Mouse (Mus musculus) forebrain, postnatal 0 days (tissue): ENCODE data around the gene Procr. TPM values are rescaled to one million over a fixed set of nuclear protein-coding genes. Genes with fewer than 3 reads are reported as not detected.

Experiments
- ATAC-seq: fragments of 200-750 bp; cut with Nextera tagmentation; 2 replicates; pipeline ENCODE4 v1.8.0; 2017; ENCODE audit warnings: mild to moderate bottlenecking, moderate library complexity
- DNase-seq: peaks from one replicate; pipeline ENCODE4 v3.0.0-alpha.2; 2015
- H3K27ac ChIP-seq: fragments of 300-500 bp; sonication (generic); 2 replicates; pipeline ENCODE4 v1.5.1; 2014; ENCODE audit warnings: low read depth, mild to moderate bottlenecking, antibody characterized with exemption, low read length, moderate library complexity, mixed read lengths
- H3K27me3 ChIP-seq: fragments of 300-500 bp; sonication (generic); 2 replicates; pipeline ENCODE4 v1.6.1; 2014; ENCODE audit warnings: mild to moderate bottlenecking, low read length, mixed read lengths; ENCODE audit not compliant: insufficient read depth
- H3K36me3 ChIP-seq: fragments of 300-500 bp; sonication (generic); 2 replicates; pipeline ENCODE4 v1.6.1; 2014; ENCODE audit warnings: mild to moderate bottlenecking, moderate library complexity; ENCODE audit not compliant: insufficient read depth
- H3K4me1 ChIP-seq: fragments of 300-500 bp; sonication (generic); 2 replicates; pipeline ENCODE4 v1.6.1; 2014; ENCODE audit warnings: antibody characterized with exemption; ENCODE audit not compliant: insufficient read depth
- H3K4me2 ChIP-seq: fragments of 300-500 bp; sonication (generic); 2 replicates; pipeline ENCODE4 v1.6.1; 2014; ENCODE audit warnings: low read depth, mild to moderate bottlenecking, moderate library complexity
- H3K4me3 ChIP-seq: fragments of 300-500 bp; sonication (generic); 2 replicates; pipeline ENCODE4 v1.5.1; 2014; ENCODE audit warnings: low read depth, low read length, mixed read lengths
- H3K9ac ChIP-seq: fragments of 300-500 bp; sonication (generic); 2 replicates; pipeline ENCODE4 v1.6.1; 2014; ENCODE audit warnings: mild to moderate bottlenecking
- H3K9me3 ChIP-seq: fragments of 300-500 bp; sonication (generic); 2 replicates; pipeline ENCODE4 v1.6.1; 2016; ENCODE audit warnings: low read length
- CTCF ChIP-seq: sonication (generic); IDR thresholded peaks from 2 replicates; pipeline ENCODE4 v1.5.1; 2016; ENCODE audit warnings: antibody characterized with exemption, control low read depth, low read depth
- WGBS: fragments of 180-500 bp; shearing (Covaris S2); extraction: QIAGEN DNeasy Blood & Tissue Kit; methylation state at CpG from one replicate; pipeline ENCODE4 v1.1.7; 2014; 5-methylcytosine and 5-hydroxymethylcytosine counted together
- polyA plus RNA-seq: library from polyadenylated mRNA; unstranded; fragments of >200 nt; fragmentation: Nextera tagmentation; extraction: Ambion mirVana; gene quantifications from 2 replicates; pipeline ENCODE4 v1.2.1, GENCODE M21; 2015
- total RNA-seq: library from RNA; depleted of rRNA; stranded (reverse); fragments of >200 nt; gene quantifications from 2 replicates; pipeline ENCODE4 v1.2.3, GENCODE M21; 2014

Gene Procr
- total and polyA plus RNA-seq, 2 experiments from 2014 or later, result 1.6 to 1.9 TPM

GRCm38 (mm10) chr2:155720585-155720984 lies 30.3 kb upstream of the Procr start:
- TF ChIP-seq CTCF, result no peak

GRCm38 (mm10) chr2:155724036-155724435 lies 26.9 kb upstream of the Procr start:
- no peak for DNase-seq
- Histone ChIP-seq H3K9ac (no peak overlapping the region), H3K36me3 (peaks cover 47% of the 10 kb centered on the region), H3K4me3 (no peak overlapping the region), H3K4me2 (no peak overlapping the region), H3K4me1 (no peaks in the 10 kb centered on the region; the same call in 1 of the 2 replicates), H3K27ac (no peak overlapping the region), H3K9me3 (no peaks in the 10 kb centered on the region), H3K27me3 (no peaks in the 10 kb centered on the region)
- TF ChIP-seq CTCF, result no peak
- WGBS, result 86% methylated on average over 5 of the region's 5 CpGs
- no peak for ATAC-seq

More at GRCm38 (mm10) chr2:155720585-155720984, 30.3 kb upstream of the Procr start:
- H3K27me3 ChIP-seq, result no peaks in the 10 kb centered on the region
- no peak for DNase-seq
- WGBS, result 91% methylated on average over 5 of the region's 5 CpGs
- H3K36me3 ChIP-seq, result peaks cover 66% of the 10 kb centered on the region
- H3K4me2 ChIP-seq, result no peak overlapping the region
- no peak overlapping the region for H3K9ac ChIP-seq
- H3K9me3 ChIP-seq, result no peaks in the 10 kb centered on the region
- no peak overlapping the region for H3K27ac ChIP-seq
- no peak overlapping the region for H3K4me3 ChIP-seq
- no peaks in the 10 kb centered on the region for H3K4me1 ChIP-seq
- ATAC-seq, result no peak

GRCm38 (mm10) chr2:155724526-155724925 lies 26.4 kb upstream of the Procr start:
- Histone ChIP-seq H3K9ac (no peak overlapping the region), H3K9me3 (no peaks in the 10 kb centered on the region), H3K27ac (no peak overlapping the region), H3K4me2 (no peak overlapping the region), H3K27me3 (no peaks in the 10 kb centered on the region), H3K36me3 (peaks cover 43% of the 10 kb centered on the region), H3K4me3 (no peak overlapping the region), H3K4me1 (no peaks in the 10 kb centered on the region; the same call in 1 of the 2 replicates)
- ATAC-seq (no peak), DNase-seq (no peak)
- no peak for TF ChIP-seq CTCF
- WGBS, result 93% methylated on average over 6 of the region's 6 CpGs

- H3K9me3 ChIP-seq, result no peaks in the 10 kb centered on the region
- H3K4me2 ChIP-seq, result no peak overlapping the region
- no peak overlapping the region for H3K27ac ChIP-seq
- DNase-seq (no peak), ATAC-seq (no peak)
- no peaks in the 10 kb centered on the region for H3K27me3 ChIP-seq
- no peaks in the 10 kb centered on the region; the same call in 1 of the 2 replicates for H3K4me1 ChIP-seq
- no peak for TF ChIP-seq CTCF
- H3K36me3 ChIP-seq, result peaks cover 27% of the 10 kb centered on the region
- no peak overlapping the region for H3K9ac ChIP-seq
- no peak overlapping the region for H3K4me3 ChIP-seq
- 82% methylated on average over 7 of the region's 7 CpGs for WGBS
Observed at GRCm38 (mm10) chr2:155726302-155726701, 24.6 kb upstream of the Procr start.

- no peak for DNase-seq
- Histone ChIP-seq H3K4me2 (peak overlapping the region; percentile 79; the same call in 1 of the 2 replicates), H3K4me3 (no peak overlapping the region), H3K27me3 (no peaks in the 10 kb centered on the region), H3K9ac (no peak overlapping the region), H3K27ac (no peak overlapping the region), H3K9me3 (no peaks in the 10 kb centered on the region), H3K4me1 (no peaks in the 10 kb centered on the region; the same call in 1 of the 2 replicates), H3K36me3 (peaks cover 22% of the 10 kb centered on the region)
- no peak for ATAC-seq
- no peak for TF ChIP-seq CTCF
- 69% methylated on average over 7 of the region's 7 CpGs for WGBS
Observed at GRCm38 (mm10) chr2:155727764-155728395, 23.0 kb upstream of the Procr start.

GRCm38 (mm10) chr2:155728742-155729141 lies 22.2 kb upstream of the Procr start:
- H3K27me3 ChIP-seq, result no peaks in the 10 kb centered on the region
- H3K9me3 ChIP-seq, result no peaks in the 10 kb centered on the region
- H3K36me3 ChIP-seq, result peaks cover 16% of the 10 kb centered on the region
- peak overlapping the region; percentile 71 for H3K27ac ChIP-seq
- DNase-seq, result no peak
- H3K4me2 ChIP-seq, result peak overlapping the region; percentile 79
- WGBS, result 4% methylated on average over 15 of the region's 15 CpGs
- TF ChIP-seq CTCF, result no peak
- H3K9ac ChIP-seq, result peak overlapping the region; percentile 84
- ATAC-seq, result no peak; the same call in 1 of the 2 replicates
- H3K4me1 ChIP-seq, result no peaks in the 10 kb centered on the region; the same call in 1 of the 2 replicates
- peak overlapping the region; percentile 89 for H3K4me3 ChIP-seq

GRCm38 (mm10) chr2:155729158-155729645 lies 21.7 kb upstream of the Procr start, which contains the start of gene Edem2:
Edem2 (minus strand) TSS chr2:155729475.
- no peaks in the 10 kb centered on the region for H3K9me3 ChIP-seq
- peak within 1 kb of the TSS; percentile 79 for H3K4me2 ChIP-seq
- H3K36me3 ChIP-seq, result peaks cover 14% of the 10 kb centered on the region
- peak within 1 kb of the TSS; percentile 84 for H3K9ac ChIP-seq
- no peak for TF ChIP-seq CTCF
- 3% methylated on average over 33 of the region's 33 CpGs for WGBS
- peak within 1 kb of the TSS; percentile 89 for H3K4me3 ChIP-seq
- no peaks in the 10 kb centered on the region; the same call in 1 of the 2 replicates for H3K4me1 ChIP-seq
- ATAC-seq, result peak; percentile 99
- H3K27ac ChIP-seq, result peak within 1 kb of the TSS; percentile 71
- DNase-seq, result peak; percentile 95
- no peaks in the 10 kb centered on the region for H3K27me3 ChIP-seq
